Mouse (Mus musculus) myocyte (in vitro differentiated cells): ENCODE data around the gene Tor4a. TPM values are rescaled to one million over a fixed set of nuclear protein-coding genes. Genes with fewer than 3 reads are reported as not detected.

ENCODE experiments used
- H3K27me3 ChIP-seq: one replicate; pipeline ENCODE4 v1.6.1; 2011; ENCODE audit not compliant: control insufficient read depth, insufficient read depth, insufficient read length
- H3K36me3 ChIP-seq: one replicate; pipeline ENCODE4 v1.6.1; 2011; ENCODE audit not compliant: control insufficient read depth, insufficient read depth
- H3K4me2 ChIP-seq: one replicate; pipeline ENCODE4 v1.6.1; 2011; ENCODE audit warnings: low read depth, control low read depth
- H3K4me3 ChIP-seq: one replicate; pipeline ENCODE4 v1.5.1; 2011; ENCODE audit warnings: mild to moderate bottlenecking, control low read depth, moderate library complexity
- H3K79me2 ChIP-seq: one replicate; pipeline ENCODE4 v1.6.1; 2011; ENCODE audit not compliant: control insufficient read depth, insufficient read depth
- H3ac ChIP-seq: one replicate; pipeline ENCODE4 v1.6.1; 2011; ENCODE audit not compliant: control insufficient read depth, insufficient read length
- CEBPB ChIP-seq: IDR thresholded peaks from 2 replicates; pipeline ENCODE4 v1.6.1; 2011; ENCODE audit warnings: mild to moderate bottlenecking, moderate library complexity; ENCODE audit not compliant: poor library complexity, insufficient read depth, severe bottlenecking
- E2F4 ChIP-seq: IDR thresholded peaks from one replicate; pipeline ENCODE4 v1.6.1; 2011; ENCODE audit warnings: mild to moderate bottlenecking, control low read depth, moderate library complexity; ENCODE audit not compliant: insufficient read depth
- MAX ChIP-seq: IDR thresholded peaks from one replicate; pipeline ENCODE4 v1.6.1; 2011; ENCODE audit warnings: low read depth, mild to moderate bottlenecking, control low read depth
- MYOD1 ChIP-seq, 3 experiments: IDR thresholded peaks; one replicate each; pipeline ENCODE4 v1.6.1; 2011; ENCODE audit warnings: control low read depth in 2 of 3, low read depth in 2 of 3, mild to moderate bottlenecking in 2 of 3, moderate library complexity in 1 of 3; ENCODE audit not compliant: insufficient read length in 2 of 3, control insufficient read depth in 1 of 3
- MYOG ChIP-seq, 3 experiments: IDR thresholded peaks; one replicate each; pipeline ENCODE4 v1.6.1; 2011; ENCODE audit warnings: control low read depth in 2 of 3, low read depth in 2 of 3, mild to moderate bottlenecking in 2 of 3; ENCODE audit not compliant: insufficient read length in 2 of 3, control insufficient read depth in 1 of 3, insufficient read depth in 1 of 3
- POLR2A ChIP-seq: IDR thresholded peaks from one replicate; pipeline ENCODE4 v1.6.1; 2011; ENCODE audit warnings: low read depth, mild to moderate bottlenecking, control low read depth, moderate library complexity; ENCODE audit not compliant: insufficient read length
- POLR2AphosphoS2 ChIP-seq: IDR thresholded peaks from one replicate; pipeline ENCODE4 v1.6.1; 2011; ENCODE audit warnings: low read depth, control low read depth; ENCODE audit not compliant: insufficient read length
- REST ChIP-seq: IDR thresholded peaks from one replicate; pipeline ENCODE4 v1.6.1; 2011; ENCODE audit warnings: mild to moderate bottlenecking, control low read depth, moderate library complexity; ENCODE audit not compliant: insufficient read depth, insufficient read length
- SRF ChIP-seq: IDR thresholded peaks from one replicate; pipeline ENCODE4 v1.6.1; 2011; ENCODE audit warnings: low read depth; ENCODE audit not compliant: control insufficient read depth, insufficient read length
- TCF12 ChIP-seq: IDR thresholded peaks from one replicate; pipeline ENCODE4 v1.6.1; 2011; ENCODE audit warnings: mild to moderate bottlenecking, control low read depth; ENCODE audit not compliant: poor library complexity, insufficient read depth, severe bottlenecking
- TCF3 ChIP-seq: IDR thresholded peaks from one replicate; pipeline ENCODE4 v1.6.1; 2011; ENCODE audit warnings: low read depth, control low read depth; ENCODE audit not compliant: insufficient read length
- USF1 ChIP-seq: IDR thresholded peaks from one replicate; pipeline ENCODE4 v1.6.1; 2011; ENCODE audit warnings: low read depth, mild to moderate bottlenecking, control low read depth, moderate library complexity
- polyA plus RNA-seq: library from polyadenylated mRNA; unstranded; fragments of >200 nt; fragmentation: generic; extraction: Trizol; gene quantifications from one replicate; pipeline ENCODE4 v1.2.1, GENCODE M21; 2012; ENCODE audit warnings: missing spikeins

The Tor4a gene
- polyA plus RNA-seq, 1 experiment, result 9.2 TPM

DNA sequence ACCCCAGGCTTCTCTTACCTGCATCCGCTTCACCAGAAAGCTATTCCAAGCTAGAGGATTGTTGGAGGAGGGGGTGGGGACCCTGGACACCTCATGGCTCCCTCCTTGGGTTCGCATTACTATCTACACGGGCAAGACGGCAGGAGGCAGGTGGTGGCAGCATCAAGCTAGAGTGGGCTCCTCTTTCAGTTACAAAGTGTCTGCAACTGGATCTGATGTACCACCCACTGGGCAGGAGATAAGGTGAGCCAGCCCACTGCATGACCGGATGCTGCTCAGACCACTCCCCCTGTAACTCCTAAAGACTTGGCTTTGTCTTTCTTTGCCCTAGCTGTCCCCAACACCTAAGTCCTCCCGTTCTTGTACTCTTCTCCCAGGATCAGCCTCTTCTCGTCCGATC, 39.9 kb upstream of the Tor4a start, which contains the start of gene Rnf224:
TSS of gene Rnf224 (minus strand) at position 174 of the 400 bp plus-strand sequence.
- peaks cover 55% of the 10 kb centered on the region for H3K27me3 ChIP-seq
- no peak within 1 kb of the TSS for H3K4me3 ChIP-seq
- H3ac ChIP-seq, result no peak within 1 kb of the TSS
- TF ChIP-seq E2F4 (no peak), USF1 (no peak), MYOD1 (IDR thresholded peaks at IDR 0.05; ENCODE audit: control insufficient read depth in 1 of 3, insufficient read length in 2 of 3, low read depth in 2 of 3) (no peak), TCF3 (no peak), MAX (no peak)
- H3K4me2 ChIP-seq, result no peak within 1 kb of the TSS
- no peaks in the 10 kb centered on the region for H3K79me2 ChIP-seq
- H3K36me3 ChIP-seq, result no peaks in the 10 kb centered on the region

DNA sequence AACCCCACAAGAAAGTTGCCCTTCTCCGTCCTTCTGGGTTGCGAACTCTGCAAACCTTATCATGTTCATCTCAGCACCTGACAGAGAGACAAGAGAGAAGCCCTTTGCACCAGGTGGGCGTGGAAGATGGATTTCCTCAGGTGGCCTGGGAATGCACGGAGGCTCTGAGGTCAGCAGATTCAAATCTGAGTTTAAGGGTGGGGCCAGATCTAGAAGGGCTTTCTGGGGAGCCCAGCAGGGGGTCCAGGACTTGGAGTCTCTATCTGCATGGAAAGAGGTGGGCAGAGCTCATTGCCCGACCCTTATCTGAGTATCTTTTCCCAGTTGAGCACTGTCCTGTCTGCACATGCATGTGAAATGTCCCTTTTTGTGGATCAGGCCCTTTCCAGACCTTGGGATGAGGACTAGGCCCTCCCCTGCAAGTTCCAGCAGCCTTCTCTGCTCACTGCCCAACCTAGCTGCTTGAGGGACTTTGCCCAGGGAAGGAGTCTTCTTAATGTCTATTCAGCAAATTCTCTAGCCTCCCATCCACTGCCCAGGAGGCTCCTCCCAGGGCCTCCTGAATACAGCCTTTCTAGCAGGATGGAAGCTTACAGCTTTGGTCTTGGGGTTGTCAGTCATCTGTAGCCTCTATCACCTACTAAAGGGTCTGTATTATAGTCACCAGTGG, 38.0 kb upstream of the Tor4a start:
- Histone ChIP-seq H3K4me2 (no peak overlapping the region), H3K36me3 (no peaks in the 10 kb centered on the region), H3K4me3 (no peak overlapping the region), H3ac (no peak overlapping the region), H3K79me2 (no peaks in the 10 kb centered on the region), H3K27me3 (peaks cover 69% of the 10 kb centered on the region)
- TF ChIP-seq POLR2A, result no peak
- TF ChIP-seq TCF12, result no peak
- no peak for TF ChIP-seq MYOG (IDR thresholded peaks at IDR 0.05; ENCODE audit: control insufficient read depth in 1 of 3, insufficient read depth in 1 of 3, insufficient read length in 2 of 3, low read depth in 2 of 3)
- no peak for TF ChIP-seq POLR2AphosphoS2
- no peak for TF ChIP-seq MAX

DNA sequence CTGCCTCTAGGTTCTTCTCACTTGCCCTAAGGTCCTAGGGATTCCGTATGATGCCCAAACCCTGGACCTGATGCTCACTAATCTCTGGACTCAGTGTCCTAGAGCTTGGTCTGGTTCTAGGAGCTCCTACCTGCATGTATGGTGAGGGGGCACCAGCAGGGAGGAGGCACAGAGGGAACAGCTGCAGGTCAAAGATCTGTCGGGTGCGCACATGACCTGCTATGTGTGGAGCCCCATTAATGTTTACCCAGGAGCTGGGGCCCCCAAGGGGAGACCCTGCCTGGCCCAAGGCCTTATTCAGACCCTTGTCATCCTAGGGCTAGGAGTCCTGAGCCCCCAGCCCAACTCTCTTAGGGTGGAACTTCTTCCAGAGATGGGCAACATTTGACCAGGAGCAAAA, 37.4 kb upstream of the Tor4a start, which contains the start of gene Slc34a3:
TSS of gene Slc34a3 (minus strand) at position 315 of the 400 bp plus-strand sequence.
- peaks cover 69% of the 10 kb centered on the region for H3K27me3 ChIP-seq
- TF ChIP-seq TCF3 (no peak), TCF12 (no peak), SRF (no peak), POLR2A (no peak), REST (no peak), USF1 (no peak), POLR2AphosphoS2 (no peak), CEBPB (no peak), MYOG (IDR thresholded peaks at IDR 0.05; ENCODE audit: control insufficient read depth in 1 of 3, insufficient read depth in 1 of 3, insufficient read length in 2 of 3, low read depth in 2 of 3) (no peak), E2F4 (no peak)

DNA sequence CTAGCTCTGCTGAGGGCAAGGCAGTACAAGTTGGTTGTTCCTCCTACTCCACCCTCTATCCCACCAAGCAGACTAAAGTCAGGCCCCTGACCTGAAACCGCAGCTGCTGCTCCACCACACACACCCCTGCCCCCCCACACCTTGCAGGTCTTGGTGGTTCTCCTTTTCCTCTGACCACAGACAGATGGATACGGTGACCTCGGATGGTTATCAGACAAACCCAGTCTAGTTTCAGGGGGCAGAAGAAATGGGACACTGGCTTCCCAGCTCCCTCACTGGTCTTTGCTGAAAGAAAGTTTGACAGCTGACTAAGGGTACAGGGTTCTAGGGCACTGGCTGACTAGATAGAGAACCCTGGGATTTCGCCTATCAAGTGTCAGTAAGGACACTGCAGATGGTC, 36.7 kb upstream of the Tor4a start:
- no peak for TF ChIP-seq CEBPB
- TF ChIP-seq POLR2AphosphoS2, result no peak
- TF ChIP-seq MYOG (IDR thresholded peaks at IDR 0.05; ENCODE audit: control insufficient read depth in 1 of 3, insufficient read depth in 1 of 3, insufficient read length in 2 of 3, low read depth in 2 of 3), result no peak
- no peak for TF ChIP-seq E2F4
- TF ChIP-seq USF1, result no peak
- no peak for TF ChIP-seq TCF12
- TF ChIP-seq MAX, result no peak
- no peak for TF ChIP-seq MYOD1 (IDR thresholded peaks at IDR 0.05; ENCODE audit: control insufficient read depth in 1 of 3, insufficient read length in 2 of 3, low read depth in 2 of 3)
- no peak for TF ChIP-seq POLR2A
- no peak for TF ChIP-seq TCF3
- TF ChIP-seq SRF, result no peak
- no peak for TF ChIP-seq REST
- Histone ChIP-seq H3K4me3 (no peak overlapping the region), H3K27me3 (peaks cover 69% of the 10 kb centered on the region), H3K36me3 (no peaks in the 10 kb centered on the region), H3K79me2 (no peaks in the 10 kb centered on the region), H3ac (no peak overlapping the region), H3K4me2 (no peak overlapping the region)

More for the DNA sequence above, 37.4 kb upstream of the Tor4a start, which contains the start of gene Slc34a3:
- Histone ChIP-seq H3K36me3 (no peaks in the 10 kb centered on the region), H3K4me3 (no peak within 1 kb of the TSS), H3K79me2 (no peaks in the 10 kb centered on the region), H3K4me2 (no peak within 1 kb of the TSS), H3ac (no peak within 1 kb of the TSS)

DNA sequence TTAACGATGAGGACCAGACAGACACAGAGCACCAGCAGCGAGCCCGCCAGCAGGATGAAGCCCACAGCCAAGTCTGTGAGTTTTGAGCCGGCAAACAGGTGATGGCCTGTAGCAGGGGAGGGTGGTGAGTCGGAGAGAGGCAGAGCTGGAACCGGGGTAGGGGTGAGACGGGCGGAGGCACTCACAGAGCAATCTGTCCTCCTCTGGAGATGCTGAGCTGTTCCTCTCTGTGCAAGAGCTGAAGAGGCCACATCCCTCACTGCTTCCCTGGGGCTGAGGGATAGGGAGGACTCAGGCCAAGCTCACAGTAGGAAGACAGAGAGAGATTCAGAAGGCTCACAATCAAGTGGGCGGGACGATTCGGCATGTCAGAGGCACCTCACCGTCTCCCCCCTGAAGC, 34.4 kb upstream of the Tor4a start:
- Histone ChIP-seq H3K4me2 (no peak overlapping the region), H3K27me3 (peaks cover 61% of the 10 kb centered on the region), H3K4me3 (no peak overlapping the region), H3K36me3 (no peaks in the 10 kb centered on the region), H3K79me2 (no peaks in the 10 kb centered on the region), H3ac (no peak overlapping the region)
- TF ChIP-seq E2F4 (no peak), POLR2AphosphoS2 (no peak), MYOD1 (IDR thresholded peaks at IDR 0.05; ENCODE audit: control insufficient read depth in 1 of 3, insufficient read length in 2 of 3, low read depth in 2 of 3) (no peak), USF1 (no peak), REST (no peak), MAX (no peak), CEBPB (no peak), TCF3 (no peak), MYOG (IDR thresholded peaks at IDR 0.05; ENCODE audit: control insufficient read depth in 1 of 3, insufficient read depth in 1 of 3, insufficient read length in 2 of 3, low read depth in 2 of 3) (no peak), POLR2A (no peak), SRF (no peak), TCF12 (no peak)
